Mouse (Mus musculus): ENCODE results near the gene Pigk. TPM values are rescaled to one million over a fixed set of nuclear protein-coding genes. Genes with fewer than 3 reads are reported as not detected.

The Pigk gene
- polyA plus RNA-seq, 1 experiment from 2014 or later: 55.8 TPM

DNA sequence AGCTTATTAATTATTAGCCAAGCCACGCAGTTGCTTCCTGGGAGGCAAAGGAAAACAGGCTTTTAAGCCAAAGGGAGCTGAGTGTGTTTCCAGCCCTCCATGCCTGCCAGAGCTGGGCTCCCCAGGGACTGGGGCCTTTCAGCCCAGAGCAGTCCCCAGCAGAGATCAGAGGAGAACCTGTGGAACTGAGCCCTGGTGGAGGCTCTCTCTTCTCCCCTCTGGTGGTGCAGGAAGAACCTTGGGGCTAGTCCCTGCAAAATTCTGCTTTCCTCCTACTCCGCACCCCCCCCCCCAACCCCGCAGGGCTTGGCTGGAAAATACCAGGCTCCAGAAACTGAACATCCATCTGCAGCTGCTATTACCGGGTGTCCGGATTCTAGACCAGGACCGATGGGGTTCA, 266.5 kb downstream of the Pigk start:
- peak overlapping the region; percentile 68 for H3K9ac ChIP-seq
- peak overlapping the region; percentile 46 for H3K4me3 ChIP-seq (replicated peaks; ENCODE audit: low read length)
- ATAC-seq (ENCODE audit: low FRiP score) (no peak), DNase-seq (ENCODE audit: low spot score) (no peak)
- no peaks in the 10 kb centered on the region for H3K9me3 ChIP-seq (ENCODE audit: control insufficient read depth, low read length)
- H3K27ac ChIP-seq: peak overlapping the region; percentile 68; the same call in 1 of the 2 replicates
- no peaks in the 10 kb centered on the region for H3K27me3 ChIP-seq (ENCODE audit: control insufficient read depth, insufficient read depth, low read length)
- H3K4me1 ChIP-seq (replicated peaks; ENCODE audit: control insufficient read depth, insufficient read depth, low read length): peaks cover 28% of the 10 kb centered on the region
- H3K36me3 ChIP-seq (replicated peaks; ENCODE audit: control insufficient read depth, insufficient read depth): no peaks in the 10 kb centered on the region
- peak overlapping the region; percentile 72 for H3K4me2 ChIP-seq (replicated peaks)
- 8% methylated on average over 6 of the region's 6 CpGs for WGBS

DNA sequence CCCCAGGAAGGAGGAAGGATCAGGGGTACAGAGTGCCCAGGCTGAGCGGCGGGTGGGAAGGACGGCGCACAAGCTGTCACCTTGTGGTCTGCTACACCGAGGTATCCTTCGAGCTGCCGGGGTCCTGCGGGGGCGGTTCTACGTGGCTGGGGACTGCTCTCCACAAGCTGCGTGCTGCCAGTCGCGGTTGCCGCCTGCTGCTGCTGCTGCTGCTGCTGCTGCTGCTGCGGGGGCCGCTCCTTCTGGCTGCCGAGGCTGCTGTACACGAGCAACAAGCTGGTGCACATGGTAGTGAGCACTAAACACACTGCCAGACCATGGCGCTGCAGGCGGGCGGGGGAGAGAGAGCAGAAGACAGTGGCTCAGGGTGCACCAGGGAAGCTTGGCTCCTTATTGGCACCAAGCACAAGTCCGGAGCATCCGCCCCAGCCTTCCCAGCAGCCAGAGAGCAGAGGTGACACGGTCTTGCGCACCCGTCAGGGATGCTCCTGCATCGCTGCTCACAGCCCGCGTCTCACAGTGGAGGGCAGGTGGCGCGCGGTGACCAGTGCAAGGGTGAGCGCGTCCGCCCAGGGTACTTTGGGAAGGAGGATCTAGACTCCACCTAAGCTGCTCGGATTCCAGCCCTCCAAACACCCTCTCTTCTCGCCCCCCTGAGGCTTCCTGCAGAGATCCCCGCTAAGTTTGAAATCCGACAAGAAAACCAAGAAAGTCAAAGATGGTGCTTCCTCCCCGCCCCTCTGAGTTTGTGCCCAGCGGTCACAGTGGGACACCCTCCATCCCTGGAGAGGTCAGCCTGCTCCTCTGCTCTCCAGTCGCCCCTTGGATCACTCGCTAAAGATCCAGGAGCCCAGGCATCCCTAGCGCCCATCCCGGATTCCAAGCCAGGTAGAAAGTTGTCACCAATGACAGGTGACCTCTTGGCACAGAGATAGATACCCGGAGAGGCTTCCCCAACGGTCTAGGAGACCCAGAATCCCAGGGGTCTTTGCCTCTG, 267.4 kb downstream of the Pigk start:
- Histone ChIP-seq H3K36me3 (replicated peaks; ENCODE audit: control insufficient read depth, insufficient read depth) (no peaks in the 10 kb centered on the region), H3K4me1 (replicated peaks; ENCODE audit: control insufficient read depth, insufficient read depth, low read length) (peaks cover 28% of the 10 kb centered on the region), H3K27ac (peak overlapping the region; percentile 68), H3K4me2 (replicated peaks) (peak overlapping the region; percentile 72), H3K4me3 (replicated peaks; ENCODE audit: low read length) (peak overlapping the region; percentile 46), H3K9me3 (ENCODE audit: control insufficient read depth, low read length) (no peaks in the 10 kb centered on the region), H3K9ac (peak overlapping the region; percentile 68), H3K27me3 (ENCODE audit: control insufficient read depth, insufficient read depth, low read length) (no peaks in the 10 kb centered on the region)
- ATAC-seq (ENCODE audit: low FRiP score) (peak; percentile 72), DNase-seq (ENCODE audit: low spot score) (peak; percentile 40)
- WGBS: under 1% methylated on average over 47 of the region's 47 CpGs

DNA sequence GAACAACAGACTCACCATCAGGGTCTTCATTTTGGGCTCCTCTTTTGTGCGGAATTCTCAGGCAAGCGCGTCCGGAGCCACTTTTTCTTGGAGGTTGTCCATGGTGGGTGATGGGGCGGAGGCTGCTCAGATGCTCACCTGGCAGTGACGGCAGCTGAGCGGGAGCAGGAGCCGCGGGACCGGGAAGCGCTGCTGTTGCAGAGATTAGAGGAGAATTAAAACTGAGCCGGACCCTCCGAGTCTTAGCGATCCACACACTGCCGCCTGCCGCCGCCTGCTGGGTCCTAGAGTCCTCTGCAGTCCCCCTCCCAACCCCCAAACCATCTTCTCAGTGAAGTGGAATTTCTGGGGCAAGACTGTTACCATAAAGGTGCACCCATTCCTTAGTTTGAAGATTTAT, 268.1 kb downstream of the Pigk start, which contains the start of gene St6galnac5:
Gene St6galnac5, minus strand, starts transcription at position 259 of the 400 bp plus-strand sequence.
- Histone ChIP-seq H3K4me2 (replicated peaks) (peak within 1 kb of the TSS; percentile 72), H3K4me3 (replicated peaks; ENCODE audit: low read length) (peak within 1 kb of the TSS; percentile 46), H3K9me3 (ENCODE audit: control insufficient read depth, low read length) (no peaks in the 10 kb centered on the region), H3K4me1 (replicated peaks; ENCODE audit: control insufficient read depth, insufficient read depth, low read length) (peaks cover 23% of the 10 kb centered on the region), H3K9ac (peak within 1 kb of the TSS; percentile 68), H3K27ac (peak within 1 kb of the TSS; percentile 68), H3K36me3 (replicated peaks; ENCODE audit: control insufficient read depth, insufficient read depth) (no peaks in the 10 kb centered on the region), H3K27me3 (ENCODE audit: control insufficient read depth, insufficient read depth, low read length) (no peaks in the 10 kb centered on the region)
- DNase-seq (ENCODE audit: low spot score) (peak; percentile 69), ATAC-seq (ENCODE audit: low FRiP score) (peak; percentile 38; the same call in 1 of the 2 replicates)
- WGBS: 0% methylated on average over 17 of the region's 17 CpGs

DNA sequence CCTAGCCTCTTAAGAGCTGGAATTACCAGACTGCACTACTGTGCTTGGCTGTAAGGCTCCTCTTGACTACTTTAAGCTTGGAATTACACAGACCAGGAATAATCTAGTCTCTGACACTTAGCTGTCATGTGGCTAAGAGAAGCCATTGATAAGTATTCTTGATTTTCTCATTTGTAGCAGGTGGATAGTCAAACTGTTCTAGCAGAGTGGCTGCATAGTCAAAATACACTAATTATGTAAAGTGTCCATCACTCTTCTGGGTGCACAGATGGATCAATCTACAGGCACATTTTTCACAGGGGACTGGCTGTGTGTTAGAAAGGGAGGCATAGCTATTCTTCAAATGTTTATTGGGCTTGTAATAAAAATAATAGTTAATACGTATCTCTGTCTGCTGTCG, 276.9 kb downstream of the Pigk start:
- no peaks in the 10 kb centered on the region for H3K36me3 ChIP-seq (replicated peaks; ENCODE audit: control insufficient read depth, insufficient read depth)
- H3K27me3 ChIP-seq (ENCODE audit: control insufficient read depth, insufficient read depth, low read length): no peaks in the 10 kb centered on the region
- no peak overlapping the region for H3K9ac ChIP-seq
- H3K4me1 ChIP-seq (replicated peaks; ENCODE audit: control insufficient read depth, insufficient read depth, low read length): no peaks in the 10 kb centered on the region
- ATAC-seq (ENCODE audit: low FRiP score) (no peak), DNase-seq (ENCODE audit: low spot score) (no peak)
- no peak overlapping the region for H3K4me3 ChIP-seq (replicated peaks; ENCODE audit: low read length)
- H3K27ac ChIP-seq: no peak overlapping the region
- WGBS: 75% methylated on average over 2 of the region's 2 CpGs
- no peaks in the 10 kb centered on the region for H3K9me3 ChIP-seq (ENCODE audit: control insufficient read depth, low read length)
- H3K4me2 ChIP-seq (replicated peaks): no peak overlapping the region

DNA sequence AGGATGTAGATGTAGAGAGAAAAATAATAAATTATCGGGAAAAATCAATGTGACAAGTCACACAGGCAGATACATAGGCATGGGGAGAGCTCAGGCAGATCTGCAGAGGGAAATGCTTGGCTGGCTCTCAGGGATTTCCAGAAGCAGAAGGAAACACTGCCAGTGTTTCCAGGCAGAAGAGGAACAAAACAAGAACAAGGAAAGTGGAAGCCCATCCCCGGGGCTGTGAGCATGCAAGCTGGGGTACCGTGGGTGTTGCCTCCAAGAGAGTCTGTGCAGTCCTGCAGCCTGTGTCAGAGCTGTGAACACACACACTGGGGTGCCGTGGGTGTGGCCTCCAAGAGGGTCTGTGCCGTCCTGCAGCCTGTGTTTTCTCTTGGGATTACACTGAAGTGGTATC, 279.7 kb downstream of the Pigk start:
- 66% methylated on average over 5 of the region's 5 CpGs for WGBS
- ATAC-seq (ENCODE audit: low FRiP score): no peak

DNA sequence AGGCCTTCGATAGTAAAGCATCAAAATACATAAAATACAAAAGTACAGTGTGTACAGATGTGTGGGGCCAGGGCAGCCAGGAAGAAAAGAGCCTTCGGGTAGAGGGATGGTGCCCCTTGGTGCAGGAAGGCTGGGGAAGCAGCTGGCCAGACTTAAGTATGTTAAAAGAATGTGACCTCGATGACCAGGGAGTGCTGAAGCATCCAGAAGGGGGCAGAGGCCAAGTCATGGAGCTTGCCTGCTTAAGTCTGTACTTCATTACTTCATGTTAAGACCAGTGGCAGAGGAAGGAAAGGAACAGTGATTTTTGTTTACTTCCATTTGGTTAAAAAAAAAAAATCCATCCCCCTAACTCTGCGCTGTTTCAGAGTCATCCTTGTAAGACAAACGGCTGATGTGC, 284.2 kb downstream of the Pigk start:
- H3K9ac ChIP-seq: no peak overlapping the region
- WGBS: 62% methylated on average over 5 of the region's 5 CpGs

More for the DNA sequence above, 279.7 kb downstream of the Pigk start:
- H3K36me3 ChIP-seq (replicated peaks; ENCODE audit: control insufficient read depth, insufficient read depth): no peaks in the 10 kb centered on the region
- no peak for DNase-seq (ENCODE audit: low spot score)
- no peak overlapping the region for H3K9ac ChIP-seq
- no peaks in the 10 kb centered on the region for H3K27me3 ChIP-seq (ENCODE audit: control insufficient read depth, insufficient read depth, low read length)
- no peak overlapping the region for H3K4me2 ChIP-seq (replicated peaks)
- H3K4me3 ChIP-seq (replicated peaks; ENCODE audit: low read length): no peak overlapping the region
- no peaks in the 10 kb centered on the region for H3K9me3 ChIP-seq (ENCODE audit: control insufficient read depth, low read length)
- no peak overlapping the region for H3K27ac ChIP-seq
- no peaks in the 10 kb centered on the region for H3K4me1 ChIP-seq (replicated peaks; ENCODE audit: control insufficient read depth, insufficient read depth, low read length)

DNA sequence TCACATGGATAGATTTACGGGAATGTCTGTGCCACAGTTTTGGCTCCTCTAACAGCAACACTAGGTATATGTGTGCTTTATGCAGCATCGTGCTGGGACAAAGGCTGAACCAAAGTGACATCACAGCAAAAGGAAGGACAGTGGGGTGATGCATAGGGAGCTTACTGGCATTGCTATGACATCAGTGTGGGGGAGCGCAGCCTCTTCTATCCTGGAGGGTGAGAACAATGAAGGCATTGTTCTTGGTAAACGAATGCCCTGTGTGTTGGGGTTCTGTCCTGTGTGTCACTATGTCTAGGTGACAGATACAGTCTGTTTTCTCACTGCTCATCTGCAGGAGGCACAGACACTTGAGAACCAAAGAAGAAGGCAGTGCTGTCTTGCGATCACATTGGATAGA, 285.0 kb downstream of the Pigk start:
- no peaks in the 10 kb centered on the region for H3K4me1 ChIP-seq (replicated peaks; ENCODE audit: control insufficient read depth, insufficient read depth, low read length)
- no peaks in the 10 kb centered on the region for H3K9me3 ChIP-seq (ENCODE audit: control insufficient read depth, low read length)
- DNase-seq (ENCODE audit: low spot score): no peak
- H3K9ac ChIP-seq: no peak overlapping the region
- no peak for ATAC-seq (ENCODE audit: low FRiP score)
- H3K4me2 ChIP-seq (replicated peaks): no peak overlapping the region
- H3K27me3 ChIP-seq (ENCODE audit: control insufficient read depth, insufficient read depth, low read length): no peaks in the 10 kb centered on the region
- no peaks in the 10 kb centered on the region for H3K36me3 ChIP-seq (replicated peaks; ENCODE audit: control insufficient read depth, insufficient read depth)
- H3K4me3 ChIP-seq (replicated peaks; ENCODE audit: low read length): no peak overlapping the region
- H3K27ac ChIP-seq: no peak overlapping the region
- WGBS: 60% methylated on average over 5 of the region's 5 CpGs

More for the DNA sequence above, 284.2 kb downstream of the Pigk start:
- no peak for DNase-seq (ENCODE audit: low spot score)
- no peak for ATAC-seq (ENCODE audit: low FRiP score)
- Histone ChIP-seq H3K27ac (no peak overlapping the region), H3K36me3 (replicated peaks; ENCODE audit: control insufficient read depth, insufficient read depth) (no peaks in the 10 kb centered on the region), H3K4me1 (replicated peaks; ENCODE audit: control insufficient read depth, insufficient read depth, low read length) (no peaks in the 10 kb centered on the region), H3K4me2 (replicated peaks) (no peak overlapping the region), H3K4me3 (replicated peaks; ENCODE audit: low read length) (no peak overlapping the region), H3K27me3 (ENCODE audit: control insufficient read depth, insufficient read depth, low read length) (no peaks in the 10 kb centered on the region), H3K9me3 (ENCODE audit: control insufficient read depth, low read length) (no peaks in the 10 kb centered on the region)

DNA sequence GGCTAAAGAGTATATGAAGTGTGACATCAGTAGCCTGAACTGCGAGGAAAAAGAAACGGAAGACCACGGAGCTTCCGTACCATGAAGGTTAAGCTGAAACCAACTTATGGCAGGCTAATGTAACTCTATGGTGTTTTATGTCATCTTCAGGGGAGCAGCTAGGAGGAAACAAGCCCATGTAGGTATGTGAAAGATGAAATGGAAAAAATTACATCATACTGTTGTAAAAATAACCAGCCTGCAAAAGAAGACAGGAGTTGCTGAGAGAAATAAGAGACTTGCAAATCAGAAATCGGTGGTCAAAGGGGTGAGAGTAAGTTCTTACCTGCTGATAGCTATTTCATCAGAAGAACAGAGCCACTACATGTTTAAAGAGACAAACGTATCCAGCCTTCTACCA, 293.0 kb downstream of the Pigk start:
- Histone ChIP-seq H3K36me3 (replicated peaks; ENCODE audit: control insufficient read depth, insufficient read depth) (no peaks in the 10 kb centered on the region), H3K9ac (no peak overlapping the region), H3K27me3 (ENCODE audit: control insufficient read depth, insufficient read depth, low read length) (no peaks in the 10 kb centered on the region), H3K4me1 (replicated peaks; ENCODE audit: control insufficient read depth, insufficient read depth, low read length) (no peaks in the 10 kb centered on the region), H3K9me3 (ENCODE audit: control insufficient read depth, low read length) (no peaks in the 10 kb centered on the region), H3K4me2 (replicated peaks) (no peak overlapping the region), H3K27ac (no peak overlapping the region), H3K4me3 (replicated peaks; ENCODE audit: low read length) (no peak overlapping the region)
- WGBS: 93% methylated on average over 6 of the region's 6 CpGs
- ATAC-seq (ENCODE audit: low FRiP score) (no peak), DNase-seq (ENCODE audit: low spot score) (no peak)

DNA sequence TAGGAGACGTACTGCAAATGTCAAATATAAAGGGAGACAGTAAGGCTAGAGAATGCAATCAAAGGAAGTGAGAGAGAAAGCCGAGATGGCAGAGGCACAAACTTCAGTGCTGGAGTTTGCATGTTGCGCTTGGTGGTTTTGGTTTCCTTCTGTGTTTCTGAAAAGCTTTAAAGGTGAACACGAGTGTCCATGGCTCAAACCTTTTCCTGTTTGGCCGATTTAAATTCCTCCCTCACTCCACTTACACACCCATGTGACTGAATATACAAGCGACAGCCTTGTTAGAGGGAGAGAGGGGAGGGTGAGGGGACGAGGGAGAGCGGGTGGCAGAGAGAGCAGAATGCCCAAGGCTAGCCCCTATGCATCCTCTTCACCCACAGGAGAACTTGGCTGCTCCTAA, 302.5 kb downstream of the Pigk start:
- H3K27me3 ChIP-seq (ENCODE audit: control insufficient read depth, insufficient read depth, low read length): no peaks in the 10 kb centered on the region
- 75% methylated on average over 8 of the region's 8 CpGs for WGBS
- no peak overlapping the region for H3K4me3 ChIP-seq (replicated peaks; ENCODE audit: low read length)
- H3K4me1 ChIP-seq (replicated peaks; ENCODE audit: control insufficient read depth, insufficient read depth, low read length): 0 out of 2 replicates have a peak, but pooled peaks cover 7% of the 10 kb centered on the region
- H3K9me3 ChIP-seq (ENCODE audit: control insufficient read depth, low read length): no peaks in the 10 kb centered on the region
- no peak overlapping the region for H3K27ac ChIP-seq
- no peak overlapping the region for H3K9ac ChIP-seq
- ATAC-seq (ENCODE audit: low FRiP score): no peak
- H3K36me3 ChIP-seq (replicated peaks; ENCODE audit: control insufficient read depth, insufficient read depth): no peaks in the 10 kb centered on the region
- no peak for DNase-seq (ENCODE audit: low spot score)
- no peak overlapping the region for H3K4me2 ChIP-seq (replicated peaks)

Measured in hindbrain, embryonic 14.5 days (tissue).